Mouse (Mus musculus) heart, embryonic 13.5 days (tissue): ENCODE data around the gene Dennd1b. TPM values are rescaled to one million over a fixed set of nuclear protein-coding genes. Genes with fewer than 3 reads are reported as not detected.
A peak's percentile ranks its signal among the peaks of the same experiment; 100 is the strongest.

Source experiments
- ATAC-seq: fragments of 200-750 bp; cut with Nextera tagmentation; 2 replicates; pipeline ENCODE4 v1.8.0; 2017; ENCODE audit warnings: moderate TSS enrichment; ENCODE audit not compliant: insufficient number of reproducible peaks, low FRiP score, low TSS enrichment; ENCODE audit errors: extremely low read depth
- H3K27ac ChIP-seq: fragments of 300-500 bp; sonication (generic); replicated peaks from 2 replicates; pipeline ENCODE4 v1.5.1; 2015; ENCODE audit warnings: moderate library complexity, mild to moderate bottlenecking, inconsistent platforms
- H3K27me3 ChIP-seq: fragments of 300-500 bp; sonication (generic); replicated peaks from 2 replicates; pipeline ENCODE4 v1.6.1; 2015; ENCODE audit warnings: mild to moderate bottlenecking, inconsistent platforms
- H3K36me3 ChIP-seq: fragments of 300-500 bp; sonication (generic); 2 replicates; pipeline ENCODE4 v1.6.1; 2015; ENCODE audit warnings: mild to moderate bottlenecking, inconsistent platforms
- H3K4me1 ChIP-seq: fragments of 300-500 bp; sonication (generic); 2 replicates; pipeline ENCODE4 v1.6.1; 2015; ENCODE audit warnings: inconsistent platforms
- H3K4me2 ChIP-seq: fragments of 300-500 bp; sonication (generic); 2 replicates; pipeline ENCODE4 v1.6.1; 2015; ENCODE audit warnings: inconsistent platforms, mild to moderate bottlenecking, moderate library complexity
- H3K4me3 ChIP-seq: fragments of 300-500 bp; sonication (generic); 2 replicates; pipeline ENCODE4 v1.5.1; 2015; ENCODE audit warnings: moderate library complexity, mild to moderate bottlenecking, inconsistent platforms
- H3K9ac ChIP-seq: fragments of 300-500 bp; sonication (generic); 2 replicates; pipeline ENCODE4 v1.6.1; 2015; ENCODE audit warnings: inconsistent platforms, mild to moderate bottlenecking, moderate library complexity
- H3K9me3 ChIP-seq: fragments of 300-500 bp; sonication (generic); 2 replicates; pipeline ENCODE4 v1.6.1; 2016; ENCODE audit warnings: inconsistent platforms
- WGBS: fragments of 180-500 bp; shearing (Covaris S2); methylation state at CpG from one replicate; pipeline ENCODE4 v1.1.7; 2015; ENCODE audit warnings: mixed read lengths; 5-methylcytosine and 5-hydroxymethylcytosine counted together
- polyA plus RNA-seq: library from polyadenylated mRNA; unstranded; fragments of >200 nt; fragmentation: Nextera tagmentation; extraction: Ambion mirVana; gene quantifications from 2 replicates; pipeline ENCODE4 v1.2.1, GENCODE M21; 2015

The Dennd1b gene
- polyA plus RNA-seq, 1 experiment from 2014 or later = 10.0 TPM

DNA sequence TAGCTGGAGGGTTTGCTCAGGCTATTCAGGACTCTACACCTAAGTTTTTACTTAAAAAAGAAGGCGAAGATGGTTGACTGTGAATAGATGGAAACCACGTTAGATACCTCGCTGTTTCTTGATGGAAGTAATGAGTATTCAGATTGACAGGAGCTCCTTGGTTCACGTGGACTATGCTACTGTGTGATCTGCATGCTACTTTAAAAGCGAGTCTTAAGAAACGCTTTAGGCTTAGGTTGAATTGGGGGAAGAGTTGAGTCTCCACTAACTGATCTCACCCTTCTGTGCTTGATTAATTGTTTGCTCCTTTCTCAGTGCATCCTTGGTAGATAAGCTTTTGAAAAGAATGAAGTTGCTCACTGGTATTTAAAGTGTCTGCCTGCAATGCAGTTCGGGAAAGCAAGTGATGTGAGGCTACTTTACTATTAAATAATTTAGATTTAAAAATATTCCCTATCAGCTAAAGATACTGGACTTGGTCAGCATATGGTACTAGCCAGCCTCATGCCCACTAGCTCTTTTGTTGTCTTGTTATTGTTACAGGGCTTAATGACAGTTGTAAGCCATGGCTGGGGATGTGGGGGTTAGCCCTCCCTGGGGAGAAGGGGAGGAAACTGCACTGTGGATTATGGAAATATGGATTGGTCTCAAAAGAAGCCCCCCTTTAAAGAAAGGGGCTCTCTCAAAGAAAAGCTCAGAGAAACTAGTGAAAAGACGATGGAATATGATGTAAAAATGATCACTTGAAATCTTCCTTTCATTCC lies 62.8 kb downstream of the Dennd1b start:
- Histone ChIP-seq H3K27me3 (no peaks in the 10 kb centered on the region), H3K4me2 (no peak overlapping the region), H3K4me3 (no peak overlapping the region), H3K36me3 (no peaks in the 10 kb centered on the region), H3K27ac (no peak overlapping the region), H3K9me3 (no peaks in the 10 kb centered on the region), H3K4me1 (peaks cover 34% of the 10 kb centered on the region), H3K9ac (no peak overlapping the region)
- 66% methylated on average over 8 of the region's 8 CpGs for WGBS
- no peak for ATAC-seq

DNA sequence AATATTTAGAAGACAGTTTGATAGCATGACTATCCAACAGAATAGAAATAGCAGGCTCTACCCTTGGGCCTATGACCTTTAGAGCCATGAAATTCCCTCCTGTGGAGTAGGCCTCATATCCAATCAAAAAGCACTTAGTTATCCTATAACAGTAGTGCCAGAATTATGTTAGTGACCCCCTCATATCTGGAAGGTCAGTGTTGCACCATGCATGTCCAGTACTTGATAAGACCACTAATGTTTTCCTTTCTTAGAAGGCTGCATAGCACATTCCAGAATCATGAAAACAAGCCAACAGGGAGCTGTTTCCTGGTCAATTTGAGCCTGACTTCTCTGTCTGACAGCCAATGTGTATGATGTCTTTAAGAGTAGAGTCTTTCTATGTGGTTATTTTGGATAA lies 66.3 kb downstream of the Dennd1b start:
- Histone ChIP-seq H3K4me2 (no peak overlapping the region), H3K27ac (peak overlapping the region; percentile 74), H3K9me3 (no peaks in the 10 kb centered on the region), H3K4me3 (no peak overlapping the region), H3K9ac (no peak overlapping the region), H3K27me3 (no peaks in the 10 kb centered on the region), H3K4me1 (peaks cover 36% of the 10 kb centered on the region), H3K36me3 (no peaks in the 10 kb centered on the region)
- no peak for ATAC-seq

DNA sequence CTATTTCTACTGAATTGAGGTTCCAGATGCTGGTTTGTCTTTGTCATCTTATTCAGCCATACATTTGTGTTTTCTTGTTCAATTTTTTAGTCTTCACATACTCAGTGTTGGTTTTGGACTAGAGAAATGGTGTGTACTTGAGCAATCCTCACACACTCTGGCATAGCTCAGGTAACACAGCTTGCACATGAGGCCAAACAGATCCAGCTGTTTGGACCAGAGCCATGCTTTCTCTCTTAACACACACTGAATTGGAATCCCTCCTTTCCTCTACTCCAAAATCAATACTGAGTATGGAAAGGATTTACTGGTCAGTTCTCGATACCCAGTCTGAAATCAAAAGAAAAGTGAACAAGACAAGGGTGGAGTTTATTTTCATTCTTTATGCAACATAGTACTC lies 69.2 kb downstream of the Dennd1b start:
- Histone ChIP-seq H3K27ac (no peak overlapping the region), H3K27me3 (no peaks in the 10 kb centered on the region), H3K4me1 (peaks cover 32% of the 10 kb centered on the region), H3K4me2 (no peak overlapping the region), H3K9me3 (no peaks in the 10 kb centered on the region), H3K9ac (no peak overlapping the region), H3K36me3 (no peaks in the 10 kb centered on the region), H3K4me3 (no peak overlapping the region)
- ATAC-seq = no peak
- 80% methylated on average over 1 of the region's 1 CpGs for WGBS

DNA sequence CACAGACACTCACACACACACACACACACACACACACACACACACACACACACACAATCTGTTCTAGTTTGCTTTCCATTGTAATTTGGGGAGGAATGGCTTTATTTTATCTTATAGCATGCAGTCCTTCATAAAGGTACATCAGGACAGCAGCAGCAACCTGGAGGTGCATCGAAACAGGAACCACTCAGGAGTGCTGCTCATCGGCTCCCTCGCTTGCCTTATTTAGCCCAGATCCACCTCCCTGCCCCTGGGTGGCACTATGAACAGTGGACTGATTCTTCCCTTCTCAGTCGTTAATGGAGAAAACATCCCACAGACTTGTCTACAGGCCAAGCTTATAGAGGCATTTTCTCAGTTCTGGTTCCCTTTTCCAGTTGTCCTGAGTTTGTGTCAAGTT lies 71.9 kb downstream of the Dennd1b start:
- Histone ChIP-seq H3K9ac (no peak overlapping the region), H3K27me3 (no peaks in the 10 kb centered on the region), H3K9me3 (no peaks in the 10 kb centered on the region), H3K4me2 (no peak overlapping the region), H3K4me3 (no peak overlapping the region), H3K4me1 (peaks cover 15% of the 10 kb centered on the region), H3K27ac (no peak overlapping the region), H3K36me3 (no peaks in the 10 kb centered on the region)
- ATAC-seq = no peak
- WGBS = 55% methylated on average over 4 of the region's 4 CpGs

DNA sequence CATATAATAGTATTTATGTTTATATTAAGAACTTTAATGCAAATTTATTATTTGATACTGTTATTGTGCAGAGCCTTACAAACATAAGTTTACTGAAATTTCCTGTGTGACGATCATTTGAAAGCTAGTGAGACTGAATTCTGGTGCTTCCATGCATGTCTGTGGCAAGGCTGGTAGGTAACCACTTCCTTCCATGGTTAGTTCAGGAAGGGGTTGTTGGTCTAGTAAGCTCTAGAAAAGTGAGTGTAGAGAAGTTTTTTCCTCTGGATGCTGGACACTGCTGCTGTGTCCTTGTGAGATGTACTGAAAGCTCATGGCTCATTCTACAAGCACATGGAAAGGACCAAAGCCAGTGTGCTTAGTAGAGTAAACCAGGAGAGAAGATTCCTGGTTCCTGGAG lies 73.1 kb downstream of the Dennd1b start:
- H3K36me3 ChIP-seq = no peaks in the 10 kb centered on the region
- no peak overlapping the region for H3K4me2 ChIP-seq
- peaks cover 14% of the 10 kb centered on the region for H3K4me1 ChIP-seq
- no peaks in the 10 kb centered on the region for H3K27me3 ChIP-seq
- H3K27ac ChIP-seq = no peak overlapping the region
- no peak for ATAC-seq
- H3K9ac ChIP-seq = no peak overlapping the region
- 83% methylated on average over 1 of the region's 1 CpGs for WGBS
- H3K4me3 ChIP-seq = no peak overlapping the region
- H3K9me3 ChIP-seq = no peaks in the 10 kb centered on the region

DNA sequence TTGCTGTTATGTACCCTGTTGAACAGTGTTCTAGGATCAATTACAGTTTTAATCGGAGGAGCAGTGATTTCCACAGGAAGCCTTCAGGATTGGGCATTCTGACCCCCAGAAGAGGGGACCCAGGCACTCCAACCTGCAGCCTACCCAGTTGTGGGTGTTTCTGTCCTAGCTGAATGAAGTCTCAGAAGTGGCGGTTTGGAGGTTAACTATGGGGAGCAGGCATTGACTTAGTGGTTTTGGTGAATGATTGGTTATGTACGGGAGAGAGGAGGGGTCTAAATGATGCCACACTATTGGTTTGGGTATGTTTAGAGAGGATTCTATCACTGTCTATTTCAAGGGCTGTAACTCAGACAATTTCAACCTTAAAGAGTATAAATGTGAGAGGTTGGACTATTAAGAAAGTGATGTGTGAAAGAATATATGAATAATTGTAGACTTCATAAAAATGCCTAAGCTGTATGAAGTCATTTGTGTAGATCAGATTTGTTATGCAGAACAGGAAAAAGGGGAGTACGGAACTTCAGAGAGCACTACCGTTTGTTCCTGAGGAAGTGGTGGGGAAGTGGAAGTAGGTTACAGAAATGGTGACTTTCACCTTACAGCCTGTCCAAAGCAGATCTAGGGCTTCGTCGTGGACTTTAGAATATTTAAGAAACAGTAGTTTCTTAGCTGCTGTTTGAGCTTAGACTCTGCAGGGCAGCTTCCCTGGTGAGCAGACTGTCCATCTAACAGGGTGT lies 73.7 kb downstream of the Dennd1b start:
- Histone ChIP-seq H3K27me3 (no peaks in the 10 kb centered on the region), H3K4me1 (peaks cover 17% of the 10 kb centered on the region), H3K36me3 (no peaks in the 10 kb centered on the region), H3K9me3 (no peaks in the 10 kb centered on the region), H3K4me3 (no peak overlapping the region), H3K9ac (no peak overlapping the region), H3K4me2 (no peak overlapping the region), H3K27ac (no peak overlapping the region)
- ATAC-seq = no peak
- WGBS = 61% methylated on average over 7 of the region's 7 CpGs

DNA sequence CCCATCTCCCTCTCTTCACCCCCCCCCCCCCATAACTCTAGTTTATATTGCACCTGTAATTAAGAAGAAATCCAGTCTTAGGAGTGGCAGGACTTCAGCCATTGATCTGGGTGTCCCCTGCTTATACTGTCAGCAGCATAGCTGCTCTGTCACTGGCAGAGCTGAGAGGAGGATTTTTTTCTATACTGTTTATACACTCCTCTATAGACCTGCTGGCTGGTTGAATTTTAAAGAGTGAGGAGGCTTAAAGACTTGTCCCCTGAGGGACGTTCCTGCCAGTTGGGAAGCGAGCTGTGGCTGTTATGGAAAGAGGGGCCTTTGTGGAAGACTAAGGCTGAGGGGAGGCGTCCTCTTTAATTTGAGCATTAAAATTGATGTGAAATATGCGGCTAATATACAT lies 74.8 kb downstream of the Dennd1b start:
- WGBS = 69% methylated on average over 4 of the region's 4 CpGs
- Histone ChIP-seq H3K27me3 (no peaks in the 10 kb centered on the region), H3K9ac (no peak overlapping the region), H3K4me1 (peaks cover 13% of the 10 kb centered on the region), H3K27ac (no peak overlapping the region), H3K36me3 (no peaks in the 10 kb centered on the region), H3K9me3 (no peaks in the 10 kb centered on the region), H3K4me3 (no peak overlapping the region), H3K4me2 (no peak overlapping the region)
- no peak for ATAC-seq

DNA sequence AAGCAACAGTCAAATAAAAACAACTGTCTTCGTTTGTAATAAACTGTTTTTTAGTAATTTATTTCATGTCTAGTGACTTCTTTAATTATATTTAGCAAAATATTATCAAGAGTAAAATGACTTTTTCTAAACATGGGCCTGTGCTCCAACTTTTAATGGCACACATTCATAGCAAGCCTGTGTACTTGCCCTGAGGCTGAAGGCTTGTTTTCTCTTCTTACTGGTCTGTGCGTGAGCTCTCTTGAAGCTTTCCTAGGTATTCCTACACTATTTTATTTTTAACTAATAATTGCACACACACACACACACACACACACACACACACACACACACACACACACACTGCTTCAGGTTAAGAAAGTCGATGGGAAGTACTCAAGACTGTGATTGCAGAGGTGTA lies 75.4 kb downstream of the Dennd1b start:
- ATAC-seq = no peak
- Histone ChIP-seq H3K4me2 (no peak overlapping the region), H3K9ac (no peak overlapping the region), H3K27me3 (no peaks in the 10 kb centered on the region), H3K9me3 (no peaks in the 10 kb centered on the region), H3K4me3 (no peak overlapping the region), H3K27ac (no peak overlapping the region), H3K36me3 (no peaks in the 10 kb centered on the region), H3K4me1 (peaks cover 13% of the 10 kb centered on the region)
- WGBS = 61% methylated on average over 3 of the region's 3 CpGs

DNA sequence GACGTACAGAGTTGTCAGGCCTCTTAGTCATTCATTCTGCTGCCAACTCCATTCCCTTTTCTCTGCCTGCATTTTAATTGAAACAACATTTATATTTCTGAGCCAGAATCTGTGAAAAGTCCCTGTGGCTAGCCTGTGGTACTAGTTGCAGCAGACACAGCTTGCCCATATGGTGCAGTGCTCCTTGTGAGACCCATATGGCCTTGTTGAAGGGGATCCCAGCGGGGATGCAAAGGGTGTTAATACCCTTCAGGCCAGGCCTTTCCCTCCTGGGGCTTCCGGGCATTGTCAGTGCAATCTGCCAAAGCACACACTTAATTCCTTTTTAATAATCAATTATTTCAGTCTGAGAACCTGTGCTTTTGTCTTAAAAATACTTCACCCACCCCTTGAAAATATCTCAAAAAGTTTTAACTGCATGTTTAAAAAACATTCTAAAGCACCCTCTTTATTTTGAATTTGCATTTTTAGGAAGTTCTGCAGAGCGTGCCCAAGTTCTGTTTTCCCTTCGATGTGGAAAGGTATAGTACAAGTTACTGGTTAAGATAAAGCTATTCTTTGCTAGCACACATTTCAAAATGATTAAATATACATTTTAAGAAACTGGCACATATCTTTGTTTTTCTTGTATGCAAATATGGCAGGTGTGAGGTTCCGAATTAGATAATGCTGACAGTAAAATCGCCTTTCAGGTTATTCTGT lies 76.4 kb downstream of the Dennd1b start:
- WGBS = 61% methylated on average over 7 of the region's 7 CpGs
- no peak overlapping the region for H3K27ac ChIP-seq
- no peaks in the 10 kb centered on the region for H3K27me3 ChIP-seq
- H3K9me3 ChIP-seq = no peaks in the 10 kb centered on the region
- H3K9ac ChIP-seq = no peak overlapping the region
- no peaks in the 10 kb centered on the region for H3K36me3 ChIP-seq
- no peak overlapping the region for H3K4me3 ChIP-seq
- H3K4me1 ChIP-seq = peaks cover 13% of the 10 kb centered on the region
- ATAC-seq = no peak
- H3K4me2 ChIP-seq = no peak overlapping the region

DNA sequence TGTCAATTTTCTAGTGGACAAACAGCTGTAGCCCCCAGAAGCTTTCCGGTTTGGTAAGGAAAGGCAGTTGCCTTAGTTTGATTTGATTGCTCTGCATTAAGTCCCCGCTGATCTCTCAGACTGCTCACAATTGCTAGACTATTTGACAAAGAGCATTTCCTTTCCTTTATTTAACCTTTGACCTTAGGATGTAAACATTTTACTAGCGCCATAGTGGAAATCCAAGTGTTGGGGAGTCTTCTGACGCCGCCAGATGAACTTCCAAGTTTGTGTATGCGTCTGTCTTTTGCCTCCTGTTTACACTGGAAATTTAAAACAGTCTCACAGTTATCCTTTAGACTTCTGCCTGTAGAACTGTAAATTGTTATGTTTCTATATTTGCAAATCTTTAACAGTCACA lies 85.8 kb downstream of the Dennd1b start:
- Histone ChIP-seq H3K9ac (no peak overlapping the region), H3K4me2 (no peak overlapping the region), H3K4me1 (peaks cover 3% of the 10 kb centered on the region; the same call in 1 of the 2 replicates), H3K27me3 (no peaks in the 10 kb centered on the region), H3K27ac (no peak overlapping the region), H3K9me3 (no peaks in the 10 kb centered on the region), H3K4me3 (no peak overlapping the region), H3K36me3 (no peaks in the 10 kb centered on the region)
- 72% methylated on average over 6 of the region's 6 CpGs for WGBS
- no peak for ATAC-seq

DNA sequence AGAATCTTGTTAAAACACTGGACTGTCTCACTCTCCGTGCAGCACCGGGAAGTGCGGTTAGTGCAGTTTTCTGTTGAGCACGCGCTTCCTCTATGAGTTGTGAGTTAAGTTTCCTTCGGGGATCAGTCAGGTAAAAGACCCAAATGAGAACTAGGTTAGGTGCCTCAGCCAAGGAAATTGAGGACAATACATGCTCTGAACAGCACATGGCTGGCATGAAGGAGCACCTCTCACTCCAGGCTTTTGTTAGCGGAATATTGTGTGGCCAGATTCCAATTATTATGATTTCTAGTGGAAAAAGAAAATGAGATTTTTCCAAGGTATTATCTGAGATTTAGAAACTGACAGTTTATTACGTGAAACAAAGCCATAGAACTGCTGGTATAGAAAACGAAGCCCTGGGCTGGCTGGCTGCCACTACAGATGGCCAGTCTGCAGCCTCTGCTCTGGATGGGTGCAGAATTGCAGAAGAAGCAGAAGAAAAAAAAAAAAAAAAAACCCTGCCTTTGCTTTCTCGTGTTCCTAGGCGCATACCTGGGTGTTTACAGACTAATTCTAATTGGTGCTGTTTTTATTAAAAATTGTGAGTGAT lies 86.7 kb downstream of the Dennd1b start:
- Histone ChIP-seq H3K4me2 (no peak overlapping the region), H3K27me3 (no peaks in the 10 kb centered on the region), H3K4me1 (peaks cover 3% of the 10 kb centered on the region; the same call in 1 of the 2 replicates), H3K4me3 (no peak overlapping the region), H3K36me3 (peaks cover 6% of the 10 kb centered on the region), H3K9ac (no peak overlapping the region), H3K27ac (no peak overlapping the region), H3K9me3 (no peaks in the 10 kb centered on the region)
- 83% methylated on average over 11 of the region's 11 CpGs for WGBS
- no peak for ATAC-seq
